Mouse (Mus musculus): Measurements from ENCODE around the gene Hnf1a. TPM values are rescaled to one million over a fixed set of nuclear protein-coding genes. Genes with fewer than 3 reads are reported as not detected.

The Hnf1a gene
- polyA plus RNA-seq, 1 experiment from 2014 or later: not detected

GRCm38 (mm10) chr5:114908598-114909305, 62.1 kb downstream of the Hnf1a start:
- ATAC-seq (ENCODE audit: low FRiP score, low read depth): no peak
- H3K4me3 ChIP-seq: no peak overlapping the region
- H3K9ac ChIP-seq: no peak overlapping the region
- H3K27me3 ChIP-seq: no peaks in the 10 kb centered on the region
- 45% methylated on average over 13 of the region's 13 CpGs for WGBS
- H3K36me3 ChIP-seq: no peaks in the 10 kb centered on the region
- H3K9me3 ChIP-seq: no peaks in the 10 kb centered on the region; the same call in 1 of the 2 replicates
- H3K4me1 ChIP-seq: 0 out of 2 replicates have a peak, but pooled peaks cover 5% of the 10 kb centered on the region
- H3K27ac ChIP-seq: no peak overlapping the region
- H3K4me2 ChIP-seq (replicated peaks): no peak overlapping the region

GRCm38 (mm10) chr5:114902413-114902812, 68.5 kb downstream of the Hnf1a start:
- no peaks in the 10 kb centered on the region; the same call in 1 of the 2 replicates for H3K9me3 ChIP-seq
- no peak overlapping the region for H3K27ac ChIP-seq
- 35% methylated on average over 1 of the region's 1 CpGs for WGBS
- H3K9ac ChIP-seq: no peak overlapping the region
- no peak overlapping the region for H3K4me2 ChIP-seq (replicated peaks)
- ATAC-seq (ENCODE audit: low FRiP score, low read depth): no peak
- H3K27me3 ChIP-seq: no peaks in the 10 kb centered on the region
- H3K36me3 ChIP-seq: no peaks in the 10 kb centered on the region
- no peaks in the 10 kb centered on the region; the same call in none of the 2 replicates for H3K4me1 ChIP-seq
- H3K4me3 ChIP-seq: no peak overlapping the region

Other genes starting within 250 kb of the Hnf1a start
- 38.6 and 40.2 TPM in 2 replicates for gene Ankrd13a, start 196.4 kb downstream of the Hnf1a start, polyA plus RNA-seq (2015; fragmentation: Nextera tagmentation; extraction: Ambion mirVana)
- gene Git2, start 195.6 kb downstream of the Hnf1a start, polyA plus RNA-seq (2015; fragmentation: Nextera tagmentation; extraction: Ambion mirVana): 46.9 and 52.5 TPM in 2 replicates
- 93.9 and 98.0 TPM in 2 replicates for gene 1500011B03Rik, start 147.6 kb downstream of the Hnf1a start, polyA plus RNA-seq (2015; fragmentation: Nextera tagmentation; extraction: Ambion mirVana)
- gene 4930519G04Rik, start 117.4 kb downstream of the Hnf1a start, polyA plus RNA-seq (2015; fragmentation: Nextera tagmentation; extraction: Ambion mirVana): not detected in 2 replicates
- gene Gm9936, start 112.4 kb downstream of the Hnf1a start, polyA plus RNA-seq (2015; fragmentation: Nextera tagmentation; extraction: Ambion mirVana): 0.24 and 0.28 TPM in 2 replicates
- gene Oasl2, start 74.2 kb downstream of the Hnf1a start, polyA plus RNA-seq (2015; fragmentation: Nextera tagmentation; extraction: Ambion mirVana): 1.3 and 2.3 TPM in 2 replicates
- gene Oasl1, start 47.9 kb downstream of the Hnf1a start, polyA plus RNA-seq (2015; fragmentation: Nextera tagmentation; extraction: Ambion mirVana): 0.49 and 0.62 TPM in 2 replicates
- gene 2210016L21Rik, start 28.9 kb downstream of the Hnf1a start, polyA plus RNA-seq (2015; fragmentation: Nextera tagmentation; extraction: Ambion mirVana): 73.3 and 73.9 TPM in 2 replicates
- 16.2 and 17.3 TPM in 2 replicates for gene Sppl3, start 40.0 kb upstream of the Hnf1a start, polyA plus RNA-seq (2015; fragmentation: Nextera tagmentation; extraction: Ambion mirVana)
- gene Gm10401, start 127.2 kb upstream of the Hnf1a start, polyA plus RNA-seq (2015; fragmentation: Nextera tagmentation; extraction: Ambion mirVana): 43.3 and 44.1 TPM in 2 replicates
- gene Acads, start 148.3 kb upstream of the Hnf1a start, polyA plus RNA-seq (2015; fragmentation: Nextera tagmentation; extraction: Ambion mirVana): 56.5 and 56.9 TPM in 2 replicates
- gene Unc119b, start 163.9 kb upstream of the Hnf1a start, polyA plus RNA-seq (2015; fragmentation: Nextera tagmentation; extraction: Ambion mirVana): 45.5 and 47.1 TPM in 2 replicates
- 66.1 and 78.1 TPM in 2 replicates for gene Mlec, start 187.1 kb upstream of the Hnf1a start, polyA plus RNA-seq (2015; fragmentation: Nextera tagmentation; extraction: Ambion mirVana)
- 0.75 and 0.91 TPM in 2 replicates for gene Cabp1, start 223.3 kb upstream of the Hnf1a start, polyA plus RNA-seq (2015; fragmentation: Nextera tagmentation; extraction: Ambion mirVana)